Mouse (Mus musculus) heart, embryonic 15.5 days (tissue): ENCODE measurements around the gene Vmn1r36. TPM values are rescaled to one million over a fixed set of nuclear protein-coding genes. Genes with fewer than 3 reads are reported as not detected.
"Not testable (repeated sequence)": the region's sequence is repeated elsewhere in the genome, so short reads cannot be mapped to it uniquely, and the experiment has no call there.

Source experiments
- ATAC-seq: fragments of 200-750 bp; cut with Nextera tagmentation; replicated peaks from 2 replicates; pipeline ENCODE4 v1.8.0; 2017; ENCODE audit warnings: low read depth, moderate TSS enrichment; ENCODE audit not compliant: insufficient number of reproducible peaks, insufficient read depth, low FRiP score
- H3K27ac ChIP-seq: fragments of 300-500 bp; sonication (generic); 2 replicates; pipeline ENCODE4 v1.5.1; 2015; ENCODE audit warnings: mild to moderate bottlenecking, inconsistent platforms
- H3K27me3 ChIP-seq: fragments of 300-500 bp; sonication (generic); 2 replicates; pipeline ENCODE4 v1.6.1; 2015; ENCODE audit warnings: inconsistent platforms
- H3K36me3 ChIP-seq: fragments of 300-500 bp; sonication (generic); 2 replicates; pipeline ENCODE4 v1.6.1; 2015; ENCODE audit warnings: mild to moderate bottlenecking, inconsistent platforms
- H3K4me1 ChIP-seq: fragments of 300-500 bp; sonication (generic); replicated peaks from 2 replicates; pipeline ENCODE4 v1.6.1; 2015; ENCODE audit warnings: inconsistent platforms
- H3K4me2 ChIP-seq: fragments of 300-500 bp; sonication (generic); 2 replicates; pipeline ENCODE4 v1.6.1; 2015; ENCODE audit warnings: inconsistent platforms, mild to moderate bottlenecking, moderate library complexity
- H3K4me3 ChIP-seq: fragments of 300-500 bp; sonication (generic); 2 replicates; pipeline ENCODE4 v1.5.1; 2015; ENCODE audit warnings: mild to moderate bottlenecking, inconsistent platforms
- H3K9ac ChIP-seq: fragments of 300-500 bp; sonication (generic); 2 replicates; pipeline ENCODE4 v1.6.1; 2015; ENCODE audit warnings: mild to moderate bottlenecking, inconsistent platforms
- H3K9me3 ChIP-seq: fragments of 300-500 bp; sonication (generic); replicated peaks from 2 replicates; pipeline ENCODE4 v1.6.1; 2016; ENCODE audit warnings: inconsistent platforms
- WGBS: fragments of 180-500 bp; shearing (Covaris S2); methylation state at CpG from one replicate; pipeline ENCODE4 v1.1.7; 2015; ENCODE audit warnings: mixed read lengths; 5-methylcytosine and 5-hydroxymethylcytosine counted together
- polyA plus RNA-seq: library from polyadenylated mRNA; unstranded; fragments of >200 nt; fragmentation: Nextera tagmentation; extraction: Ambion mirVana; gene quantifications from 2 replicates; pipeline ENCODE4 v1.2.1, GENCODE M21; 2015

Gene Vmn1r36
- not detected in 2 replicates for polyA plus RNA-seq

GRCm38 (mm10) chr6:66719068-66719467 lies at the start of gene Vmn1r36:
Gene Vmn1r36, minus strand, starts transcription at chr6:66719168.
- not testable (repeated sequence) for H3K4me2 ChIP-seq, H3K36me3 ChIP-seq, H3K27ac ChIP-seq, H3K9ac ChIP-seq, H3K27me3 ChIP-seq, H3K4me1 ChIP-seq, ATAC-seq, H3K4me3 ChIP-seq, H3K9me3 ChIP-seq
- 60% methylated on average over 2 of the region's 2 CpGs for WGBS

GRCm38 (mm10) chr6:66729082-66729481 lies 10.1 kb upstream of the Vmn1r36 start, which contains the start of gene Vmn1r37:
Gene Vmn1r37, plus strand, starts transcription at chr6:66729382.
- not testable (repeated sequence) for H3K4me1 ChIP-seq, H3K4me3 ChIP-seq, H3K4me2 ChIP-seq, ATAC-seq, H3K9me3 ChIP-seq, H3K27me3 ChIP-seq, H3K27ac ChIP-seq, H3K9ac ChIP-seq, H3K36me3 ChIP-seq

GRCm38 (mm10) chr6:66713854-66714253 lies 5.1 kb downstream of the Vmn1r36 start:
- Histone ChIP-seq H3K4me1 (no peaks in the 10 kb centered on the region), H3K4me3 (no peak overlapping the region), H3K9ac (no peak overlapping the region), H3K27ac (no peak overlapping the region), H3K9me3 (no peaks in the 10 kb centered on the region), H3K36me3 (no peaks in the 10 kb centered on the region), H3K27me3 (no peaks in the 10 kb centered on the region), H3K4me2 (no peak overlapping the region)
- WGBS, result 57% methylated on average over 3 of the region's 3 CpGs
- ATAC-seq, result no peak

- H3K4me2 ChIP-seq, result no peak overlapping the region
- H3K27ac ChIP-seq, result no peak overlapping the region
- no peaks in the 10 kb centered on the region for H3K27me3 ChIP-seq
- no peak overlapping the region for H3K4me3 ChIP-seq
- no peaks in the 10 kb centered on the region for H3K36me3 ChIP-seq
- no peak for ATAC-seq
- H3K9ac ChIP-seq, result no peak overlapping the region
- H3K9me3 ChIP-seq, result no peaks in the 10 kb centered on the region
- H3K4me1 ChIP-seq, result no peaks in the 10 kb centered on the region
Measured at GRCm38 (mm10) chr6:66708901-66709300, 10.1 kb downstream of the Vmn1r36 start.

GRCm38 (mm10) chr6:66685806-66686205 lies 33.2 kb downstream of the Vmn1r36 start, which contains the start of gene Vmn1r35:
Gene Vmn1r35, minus strand, starts transcription at chr6:66685906.
- Histone ChIP-seq H3K27me3 (no peaks in the 10 kb centered on the region), H3K4me3 (no peak within 1 kb of the TSS), H3K36me3 (no peaks in the 10 kb centered on the region), H3K9ac (no peak within 1 kb of the TSS), H3K27ac (no peak within 1 kb of the TSS), H3K4me1 (no peaks in the 10 kb centered on the region), H3K9me3 (no peaks in the 10 kb centered on the region), H3K4me2 (no peak within 1 kb of the TSS)
- ATAC-seq, result no peak
- 71% methylated on average over 3 of the region's 3 CpGs for WGBS

Other genes starting within 250 kb of the Vmn1r36 start
- gene Mad2l1, start 183.8 kb downstream of the Vmn1r36 start, polyA plus RNA-seq, result 63.1 and 64.2 TPM in 2 replicates
- gene Vmn1r32, start 159.1 kb downstream of the Vmn1r36 start, polyA plus RNA-seq, result 0.06 TPM in 1 of 2 replicates, not detected in the other
- gene Vmn1r33, start 100.9 kb downstream of the Vmn1r36 start, polyA plus RNA-seq, result not detected in 2 replicates
- not detected in 2 replicates for gene Vmn1r34, start 75.3 kb downstream of the Vmn1r36 start, polyA plus RNA-seq
- gene Vmn1r35, start 33.3 kb downstream of the Vmn1r36 start, polyA plus RNA-seq, result not detected in 2 replicates
- gene Vmn1r37, start 10.2 kb upstream of the Vmn1r36 start, polyA plus RNA-seq, result not detected in 2 replicates
- gene Vmn1r38, start 63.5 kb upstream of the Vmn1r36 start, polyA plus RNA-seq, result not detected in 2 replicates
- gene Vmn1r39, start 91.4 kb upstream of the Vmn1r36 start, polyA plus RNA-seq, result not detected in 2 replicates
- 54.2 and 57.8 TPM in 2 replicates for gene Gng12, start 177.2 kb upstream of the Vmn1r36 start, polyA plus RNA-seq